8 mouse cellular contexts compared by ENCODE assay signal in the genomic region with DNA sequence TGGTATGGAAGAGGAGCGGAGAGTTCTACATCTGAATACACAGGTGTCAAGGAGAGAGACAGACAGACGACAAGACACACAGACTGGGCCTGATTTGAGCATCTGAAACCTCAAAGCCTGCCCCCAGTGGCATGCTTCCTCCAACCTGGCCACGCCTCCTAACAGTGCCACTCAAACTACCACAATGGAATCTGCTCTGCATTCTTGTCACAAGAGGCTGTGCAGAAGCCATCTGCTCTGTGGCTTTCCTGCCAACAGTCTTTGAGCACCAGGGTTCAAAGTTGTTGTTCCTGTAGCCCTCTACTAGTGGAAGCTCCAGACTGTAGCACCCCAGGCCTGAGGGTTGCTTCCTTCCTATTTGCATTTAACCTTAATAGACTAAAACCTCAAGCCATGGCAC.
DNase-seq lines count a peak whose midpoint lies in the region; ATAC-seq lines count a peak whose summit lies in the region.

No protein-coding gene starts in this region.

- 57% methylated on average over 3 of the region's 3 CpGs for WGBS in lung, embryonic 16.5 days

- H3K9me3 ChIP-seq in lung, embryonic 16.5 days (ENCODE audit: control insufficient read depth, low read length) = peaks cover 7% of the 10 kb centered on the region; the same call in 1 of the 2 replicates

- H3K4me3 ChIP-seq in lung, embryonic 16.5 days (ENCODE audit: low read length) = no peak overlapping the region

- no peak overlapping the region for H3K27ac ChIP-seq in lung, embryonic 16.5 days (ENCODE audit: low read length)

- H3K27me3 ChIP-seq in lung, embryonic 16.5 days (ENCODE audit: control insufficient read depth, insufficient read depth, low read depth, low read length) = no peaks in the 10 kb centered on the region

- H3K36me3 ChIP-seq in lung, embryonic 16.5 days (ENCODE audit: control insufficient read depth, insufficient read depth, low read length) = peaks cover 33% of the 10 kb centered on the region

- no peaks in the 10 kb centered on the region for H3K4me1 ChIP-seq in lung, embryonic 16.5 days (replicated peaks; ENCODE audit: control insufficient read depth, insufficient read depth, low read length)

- DNase-seq in lung, adult 18-20 months = peak; percentile 55 to 64
- DNase-seq in lung, postnatal 14 days = no peak
- peak; percentile 64 for DNase-seq in cerebellum, adult 9-11 months
- peak; percentile 86 for DNase-seq in thymus, postnatal 14 days
- no peak for DNase-seq in urinary bladder, postnatal 4 days (ENCODE audit: low spot score in 2 of 2)
- no peak for DNase-seq in neural tube, embryonic 10.5 days (ENCODE audit: extremely low spot score, low spot score)
- no peak for DNase-seq in left cerebral cortex, postnatal 36 days (ENCODE audit: low spot score in 2 of 2)

- H3K4me2 ChIP-seq in lung, embryonic 16.5 days (ENCODE audit: low read depth, low read length) = no peak overlapping the region

- H3K9ac ChIP-seq in lung, embryonic 16.5 days (ENCODE audit: low read length) = no peak overlapping the region

- intact Hi-C loops in left cerebral cortex, postnatal 36 days (cut with DNase I) = no loop called here

- peak; percentile 61 for ATAC-seq in lung, embryonic 16.5 days (ENCODE audit: low read depth)

Comparison
In these comparisons a context has a peak if more than half of its experiments do, and no peak if none do; other contexts are left out.
1. DNase-seq: peak in lung, adult 18-20 months (2 of 2), cerebellum, adult 9-11 months (single experiment) and thymus, postnatal 14 days (single experiment); none in lung, postnatal 14 days (single experiment), urinary bladder, postnatal 4 days (0 of 2), neural tube, embryonic 10.5 days (single experiment) and left cerebral cortex, postnatal 36 days (0 of 2).